Comparison of ENCODE assay signal across 8 mouse cellular contexts in the genomic region with DNA sequence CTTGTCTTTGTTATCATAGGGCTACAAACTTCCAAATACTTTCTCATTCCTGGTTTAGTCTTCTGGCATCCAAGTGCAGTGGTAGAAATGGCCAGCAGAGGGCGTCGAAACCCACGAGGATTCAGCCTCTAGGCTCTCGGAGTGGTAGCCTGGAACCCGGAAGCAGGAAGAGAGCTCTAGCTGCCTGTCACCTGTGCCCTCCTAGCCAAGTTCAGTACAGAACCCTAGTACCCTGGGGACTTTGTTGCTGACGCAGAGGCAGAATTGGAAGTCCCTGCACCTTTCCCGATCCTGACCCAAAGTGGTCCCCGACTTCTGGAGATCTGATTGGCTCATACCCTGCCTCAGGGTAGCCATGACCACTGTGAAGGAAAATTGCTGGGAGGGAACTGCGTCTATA. TPM values are rescaled to one million over a fixed set of nuclear protein-coding genes. Genes with fewer than 3 reads are reported as not detected.
DNase-seq lines count a peak whose midpoint lies in the region; ATAC-seq lines count a peak whose summit lies in the region.

No protein-coding gene starts in this region.

- intact Hi-C loops in left cerebral cortex, postnatal 14 days (cut with DNase I) = loop anchor here (2.0 to 5.0 kb wide), 3 partner anchors 28 to 240 kb away; no protein-coding TSS in a partner anchor

- H3K4me1 ChIP-seq in intestine, embryonic 14.5 days (replicated peaks; ENCODE audit: control insufficient read depth, insufficient read depth, low read length) = no peaks in the 10 kb centered on the region

- DNase-seq in adrenal gland, adult 18-20 months (ENCODE audit: low spot score in 2 of 2) = peak; percentile 91 to 92
- DNase-seq in embryo, embryonic 11 days = peak; percentile 88
- DNase-seq in gastrocnemius, postnatal 25 days = peak; percentile 68
- peak; percentile 97 for DNase-seq in intestine, embryonic 14.5 days (ENCODE audit: low spot score)
- DNase-seq in left cerebral cortex, postnatal 14 days (ENCODE audit: low spot score in 2 of 2) = peak; percentile 80 to 92
- peak; percentile 84 for DNase-seq in mesoderm, embryonic 11.5 days (ENCODE audit: low read depth, low spot score)
- peak; percentile 64 to 69 for DNase-seq in right cerebral cortex, postnatal 36 days (ENCODE audit: low spot score in 2 of 2)
- DNase-seq in yolk sac, embryonic 10.5 days (ENCODE audit: low spot score) = peak; percentile 76

- ATAC-seq in intestine, embryonic 14.5 days (replicated peaks; ENCODE audit: low FRiP score, low TSS enrichment, low read depth) = peak; percentile 93

- H3K4me2 ChIP-seq in intestine, embryonic 14.5 days (ENCODE audit: low read length) = peak overlapping the region; percentile 44

- H3K9me3 ChIP-seq in intestine, embryonic 14.5 days (ENCODE audit: control insufficient read depth, low read length) = no peaks in the 10 kb centered on the region

- WGBS in intestine, embryonic 14.5 days = 12% methylated on average over 9 of the region's 9 CpGs

- H3K27ac ChIP-seq in intestine, embryonic 14.5 days (ENCODE audit: low read depth) = no peak overlapping the region

- peak overlapping the region; percentile 22; the same call in 1 of the 2 replicates for H3K4me3 ChIP-seq in intestine, embryonic 14.5 days (ENCODE audit: low read depth, low read length)

- no peaks in the 10 kb centered on the region for H3K36me3 ChIP-seq in intestine, embryonic 14.5 days (ENCODE audit: control insufficient read depth, insufficient read depth, low read length)

- H3K9ac ChIP-seq in intestine, embryonic 14.5 days (ENCODE audit: low read length) = no peak overlapping the region

- H3K27me3 ChIP-seq in intestine, embryonic 14.5 days (replicated peaks; ENCODE audit: control insufficient read depth, insufficient read depth, low read length) = no peaks in the 10 kb centered on the region

RNA-seq across cellular contexts. Expression of a gene that starts 32.2 kb away (rescaled TPM):
- total RNA-seq in adrenal gland, adult 18-20 months (2021) = 100 to 1,000 TPM; 115 to 162 TPM
- total RNA-seq in gastrocnemius, postnatal 25 days (2021) = 10 to 100 TPM; 10.0 to 12.9 TPM
- 22.2 and 22.4 TPM in 2 replicates for polyA plus RNA-seq in intestine, embryonic 14.5 days (2014; fragmentation: Nextera tagmentation; extraction: Ambion mirVana)
- total RNA-seq in left cerebral cortex, postnatal 14 days (2021) = 100 to 1,000 TPM; 358 to 375 TPM

Comparison
In these comparisons a context has a peak if more than half of its experiments do, and no peak if none do; other contexts are left out.
1. RNA of a gene that starts 32.2 kb away (total RNA-seq): 358 to 375 TPM in left cerebral cortex, postnatal 14 days and 115 to 162 TPM in adrenal gland, adult 18-20 months; 10.0 to 12.9 TPM in gastrocnemius, postnatal 25 days; every median in the first group is over 4 times any median in the second.
2. Peak in every context shown above with its lines, with median percentiles within 50 percentile points of each other: DNase-seq.